Mouse (Mus musculus) neutrophil, adult 65 days (primary cell): Measurements from ENCODE around the gene Arxes2. TPM values are rescaled to one million over a fixed set of nuclear protein-coding genes. Genes with fewer than 3 reads are reported as not detected.

ENCODE experiments used
- total RNA-seq: library from RNA; stranded (reverse); gene quantifications from 2 replicates; pipeline ENCODE4 v1.2.4, GENCODE M21; 2023

Arxes2 gene
- 0.32 TPM in 1 of 2 replicates, not detected in the other for total RNA-seq

DNA sequence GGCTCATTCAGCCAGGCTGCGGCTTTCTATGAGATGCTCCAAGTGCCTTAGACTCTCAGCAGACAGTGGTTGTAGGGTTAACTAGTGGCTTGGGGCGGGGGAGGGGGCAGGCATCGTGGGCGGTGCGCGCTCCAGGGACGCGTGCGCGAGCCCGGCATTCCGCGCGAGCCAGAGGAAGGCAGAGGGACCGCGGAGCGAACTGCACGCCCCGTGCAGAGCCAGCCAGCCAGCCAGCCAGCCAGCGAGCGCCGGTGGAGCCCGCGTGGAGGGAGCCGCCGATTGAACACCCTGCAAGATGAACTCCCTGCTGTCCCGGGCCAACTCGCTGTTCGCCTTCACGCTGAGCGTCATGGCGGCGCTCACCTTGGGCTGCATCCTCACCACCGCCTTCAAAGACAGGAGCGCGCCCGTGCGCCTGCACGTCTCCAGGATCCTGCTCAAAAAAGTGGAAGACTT, at the start of gene Arxes2:
Gene Arxes2 (plus strand): TSS at position 161 of the 456 bp plus-strand sequence.

GRCm38 (mm10) chrX:136032799-136033763, 39.5 kb downstream of the Arxes2 start, which contains the start of gene Arxes1:
Gene Arxes1 (plus strand): TSS chrX:136033367.

Other genes with a start within 250 kb of the Arxes2 start
- 2.3 and 3.0 TPM in 2 replicates for gene Bhlhb9, start 196.2 kb upstream of the Arxes2 start, total RNA-seq
- gene Gprasp2, start 154.8 kb upstream of the Arxes2 start, total RNA-seq: 1.7 TPM in 1 of 2 replicates, not detected in the other
- not detected in 2 replicates for gene Arxes1, start 39.5 kb downstream of the Arxes2 start, total RNA-seq
- not detected in 2 replicates for gene Bex2, start 74.4 kb downstream of the Arxes2 start, total RNA-seq
- gene Nxf3, start 91.4 kb downstream of the Arxes2 start, total RNA-seq: not detected in 2 replicates
- 0.79 TPM in 1 of 2 replicates, not detected in the other for gene Bex4, start 145.2 kb downstream of the Arxes2 start, total RNA-seq
- 6.2 and 6.6 TPM in 2 replicates for gene Tceal8, start 178.5 kb downstream of the Arxes2 start, total RNA-seq
- not detected in 2 replicates for gene Tceal5, start 210.1 kb downstream of the Arxes2 start, total RNA-seq
- not detected in 2 replicates for gene Tceal7, start 221.0 kb downstream of the Arxes2 start, total RNA-seq
- 0.59 TPM in 1 of 2 replicates, not detected in the other for gene Bex1, start 221.7 kb downstream of the Arxes2 start, total RNA-seq